Mouse (Mus musculus): ENCODE data around the gene Azin2. TPM values are rescaled to one million over a fixed set of nuclear protein-coding genes. Genes with fewer than 3 reads are reported as not detected.
A peak's percentile ranks its signal among the peaks of the same experiment; 100 is the strongest.

Azin2 gene
- total and polyA plus RNA-seq, 3 experiments: 0.39 to 2.3 TPM; not detected in 1

GRCm38 (mm10) chr4:129011604-129012121, 49.4 kb upstream of the Azin2 start (continued):
- peak; percentile 99 for TF ChIP-seq ZNF384 (IDR thresholded peaks at IDR 0.05; ENCODE audit: low read depth, low read length)
- peak; percentile 69; the same call in 1 of the 2 replicates for TF ChIP-seq BHLHE40 (IDR thresholded peaks at IDR 0.05; ENCODE audit: borderline replicate concordance, low read depth, low read length)
- TF ChIP-seq USF2 (IDR thresholded peaks at IDR 0.05; ENCODE audit: borderline replicate concordance in 1 of 2, insufficient read depth in 1 of 2, low read depth in 1 of 2, low read length in 2 of 2): no peak
- TF ChIP-seq MYC (IDR thresholded peaks at IDR 0.05; ENCODE audit: low read depth, low read length): peak; percentile 50; the same call in 1 of the 2 replicates
- TF ChIP-seq MAX (IDR thresholded peaks at IDR 0.05; ENCODE audit: low read length): peak; percentile 66
- no peak for TF ChIP-seq CHD1 (IDR thresholded peaks at IDR 0.05; ENCODE audit: low read depth, low read length)
- no peak; the same call in 1 of the 2 replicates for TF ChIP-seq HCFC1 (IDR thresholded peaks at IDR 0.05; ENCODE audit: low read depth, low read length)
- TF ChIP-seq GATA1 (IDR thresholded peaks at IDR 0.05; ENCODE audit: low read depth, low read length): peak; percentile 92
- TF ChIP-seq POLR2A (IDR thresholded peaks at IDR 0.05; ENCODE audit: control insufficient read depth in 1 of 2, insufficient read depth in 1 of 2, low read depth in 1 of 2, low read length in 2 of 2, poor library complexity in 1 of 2): no peak; a peak in 1 of 4 replicates

GRCm38 (mm10) chr4:129009521-129009920, 47.3 kb upstream of the Azin2 start:
- Histone ChIP-seq H3K27me3 (ENCODE audit: control insufficient read depth in 1 of 2, insufficient read depth in 2 of 2, low read length in 2 of 2) (no peaks in the 10 kb centered on the region), H3K27ac (ENCODE audit: control insufficient read depth, low read depth, low read length) (peak overlapping the region; percentile 88; the same call in 1 of the 2 replicates), H3K9me3 (replicated peaks; ENCODE audit: insufficient read depth, low read length) (no peaks in the 10 kb centered on the region), H3K4me3 (ENCODE audit: control insufficient read depth in 1 of 2, insufficient read depth in 1 of 2, low read depth in 2 of 2, low read length in 2 of 2) (no peak overlapping the region), H3K9ac (ENCODE audit: control insufficient read depth, low read depth, low read length, poor library complexity, severe bottlenecking) (no peak overlapping the region), H3K36me3 (ENCODE audit: control insufficient read depth in 1 of 2, insufficient read depth in 2 of 2, low read length in 2 of 2) (peaks cover 25 to 55% of the 10 kb centered on the region in 2 experiments), H3K79me2 (ENCODE audit: control insufficient read depth, insufficient read depth, low read length, poor library complexity) (0 out of 2 replicates have a peak, but pooled peaks cover 1% of the 10 kb centered on the region), H3K4me1 (ENCODE audit: control insufficient read depth in 1 of 2, insufficient read depth in 2 of 2, low read length in 2 of 2) (peaks cover 21 to 52% of the 10 kb centered on the region in 2 experiments)
- no peak for DNase-seq (ENCODE audit: low read depth, low spot score)
- TF ChIP-seq POLR2AphosphoS5 (IDR thresholded peaks at IDR 0.05; ENCODE audit: borderline replicate concordance, low read depth, low read length) (no peak), ELF1 (IDR thresholded peaks at IDR 0.05; ENCODE audit: low read depth, low read length) (no peak), BHLHE40 (IDR thresholded peaks at IDR 0.05; ENCODE audit: borderline replicate concordance, low read depth, low read length) (no peak), MAZ (IDR thresholded peaks at IDR 0.05; ENCODE audit: low read depth, low read length) (no peak), CHD1 (IDR thresholded peaks at IDR 0.05; ENCODE audit: low read depth, low read length) (no peak), USF1 (IDR thresholded peaks at IDR 0.05; ENCODE audit: low read depth, low read length) (no peak), ZKSCAN1 (IDR thresholded peaks at IDR 0.05; ENCODE audit: low read depth, low read length) (no peak), ZNF384 (IDR thresholded peaks at IDR 0.05; ENCODE audit: low read depth, low read length) (no peak)

GRCm38 (mm10) chr4:129008672-129009071, 46.4 kb upstream of the Azin2 start:
- peak; percentile 88 for DNase-seq (ENCODE audit: low read depth, low spot score)
- Histone ChIP-seq H3K27ac (ENCODE audit: control insufficient read depth, low read depth, low read length) (peak overlapping the region; percentile 88), H3K9me3 (replicated peaks; ENCODE audit: insufficient read depth, low read length) (no peaks in the 10 kb centered on the region), H3K79me2 (ENCODE audit: control insufficient read depth, insufficient read depth, low read length, poor library complexity) (0 out of 2 replicates have a peak, but pooled peaks cover 2% of the 10 kb centered on the region), H3K36me3 (ENCODE audit: control insufficient read depth in 1 of 2, insufficient read depth in 2 of 2, low read length in 2 of 2) (peaks cover 28 to 57% of the 10 kb centered on the region in 2 experiments), H3K9ac (ENCODE audit: control insufficient read depth, low read depth, low read length, poor library complexity, severe bottlenecking) (peak overlapping the region; percentile 21; the same call in 1 of the 2 replicates), H3K27me3 (ENCODE audit: control insufficient read depth in 1 of 2, insufficient read depth in 2 of 2, low read length in 2 of 2) (no peaks in the 10 kb centered on the region), H3K4me1 (ENCODE audit: control insufficient read depth in 1 of 2, insufficient read depth in 2 of 2, low read length in 2 of 2) (peaks cover 21 to 52% of the 10 kb centered on the region in 2 experiments), H3K4me3 (ENCODE audit: control insufficient read depth in 1 of 2, insufficient read depth in 1 of 2, low read depth in 2 of 2, low read length in 2 of 2) (no peak overlapping the region)
- peak; percentile 63 for TF ChIP-seq MAZ (IDR thresholded peaks at IDR 0.05; ENCODE audit: low read depth, low read length)
- TF ChIP-seq SIN3A (IDR thresholded peaks at IDR 0.05; ENCODE audit: low read length): peak; percentile 98
- peak in 1 of 2 experiments; percentile 62; a peak in 1 of 4 replicates for TF ChIP-seq USF2 (IDR thresholded peaks at IDR 0.05; ENCODE audit: borderline replicate concordance in 1 of 2, insufficient read depth in 1 of 2, low read depth in 1 of 2, low read length in 2 of 2)
- TF ChIP-seq GABPA (IDR thresholded peaks at IDR 0.05; ENCODE audit: low read depth, low read length): peak; percentile 41; the same call in 1 of the 2 replicates
- no peak for TF ChIP-seq NRF1 (IDR thresholded peaks at IDR 0.05; ENCODE audit: insufficient read depth, low read depth, low read length, poor library complexity, severe bottlenecking)
- TF ChIP-seq MXI1 (IDR thresholded peaks at IDR 0.05; ENCODE audit: low read depth, low read length): peak; percentile 95
- no peak for TF ChIP-seq MYB (IDR thresholded peaks at IDR 0.05; ENCODE audit: low read depth, low read length)
- peak; percentile 87 to 91 for TF ChIP-seq EP300 (IDR thresholded peaks at IDR 0.05; ENCODE audit: low read depth in 1 of 2, low read length in 2 of 2)
- no peak for TF ChIP-seq E2F4 (IDR thresholded peaks at IDR 0.05; ENCODE audit: borderline replicate concordance, low read depth, low read length)
- TF ChIP-seq MEF2A (IDR thresholded peaks at IDR 0.05; ENCODE audit: extremely low read depth, insufficient replicate concordance, low read depth, low read length, poor library complexity, severe bottlenecking): no peak
- peak; percentile 82 for TF ChIP-seq GATA1 (IDR thresholded peaks at IDR 0.05; ENCODE audit: low read depth, low read length)
- TF ChIP-seq POLR2A (IDR thresholded peaks at IDR 0.05; ENCODE audit: control insufficient read depth in 1 of 2, insufficient read depth in 1 of 2, low read depth in 1 of 2, low read length in 2 of 2, poor library complexity in 1 of 2): no peak
- 0 out of 2 replicates have a peak, but pooled peaks have one; percentile 28 for TF ChIP-seq ELF1 (IDR thresholded peaks at IDR 0.05; ENCODE audit: low read depth, low read length)
- TF ChIP-seq ZKSCAN1 (IDR thresholded peaks at IDR 0.05; ENCODE audit: low read depth, low read length): peak; percentile 19; the same call in 1 of the 2 replicates
- peak; percentile 87 for TF ChIP-seq RCOR1 (IDR thresholded peaks at IDR 0.05; ENCODE audit: low read depth, low read length)
- TF ChIP-seq POLR2AphosphoS5 (IDR thresholded peaks at IDR 0.05; ENCODE audit: borderline replicate concordance, low read depth, low read length): no peak
- TF ChIP-seq JUND (IDR thresholded peaks at IDR 0.05; ENCODE audit: low read depth, low read length): peak; percentile 99

Data from MEL (cell line).